Mouse (Mus musculus) layer of hippocampus, postnatal 36 days (tissue): ENCODE data around the gene Wdr89. TPM values are rescaled to one million over a fixed set of nuclear protein-coding genes. Genes with fewer than 3 reads are reported as not detected.

Experiments
- DNase-seq, 2 experiments: peaks; one replicate each; pipeline ENCODE4 v3.0.0; 2022
- total RNA-seq, 2 experiments: library from RNA; stranded (reverse); gene quantifications; 2 replicates each; pipeline ENCODE4 v1.2.3; 2021

Wdr89 gene
- total RNA-seq, 2 experiments from 2014 or later = 2.8 to 3.5 TPM

GRCm38 (mm10) chr12:75612711-75613110 is 56.6 kb downstream of the Wdr89 start:
- DNase-seq = peak in 1 of 2 experiments; percentile 16

GRCm38 (mm10) chr12:75599490-75599889 is 69.8 kb downstream of the Wdr89 start:
- DNase-seq = no peak

- no peak for DNase-seq
These were observed 70.3 kb downstream of the Wdr89 start for GRCm38 (mm10) chr12:75598988-75599387.

- no peak for DNase-seq
These were observed 71.6 kb downstream of the Wdr89 start for GRCm38 (mm10) chr12:75597707-75598106.

- DNase-seq = peak; percentile 98 to 99
These were observed 73.0 kb downstream of the Wdr89 start, which contains the start of gene Ppp2r5e for GRCm38 (mm10) chr12:75596154-75597002. Gene Ppp2r5e, minus strand, starts transcription at chr12:75596245.

- peak; percentile 48 to 53 for DNase-seq
These were observed 73.8 kb downstream of the Wdr89 start for GRCm38 (mm10) chr12:75595291-75596153.

- DNase-seq = no peak
These were observed 74.9 kb downstream of the Wdr89 start for GRCm38 (mm10) chr12:75594404-75594803.

- no peak for DNase-seq
These were observed 75.5 kb downstream of the Wdr89 start for GRCm38 (mm10) chr12:75593817-75594216.

GRCm38 (mm10) chr12:75587501-75587900 is 81.8 kb downstream of the Wdr89 start:
- DNase-seq = no peak

GRCm38 (mm10) chr12:75583776-75584175 is 85.6 kb downstream of the Wdr89 start:
- no peak for DNase-seq

Other genes starting within 250 kb of the Wdr89 start
- gene Ppp2r5e, start 73.3 kb downstream of the Wdr89 start, total RNA-seq = 10 to 100 TPM; 80.4 to 82.1 TPM
- gene Sgpp1, start 66.2 kb upstream of the Wdr89 start, total RNA-seq = 10 to 100 TPM; 31.0 to 34.2 TPM
- gene Syne2, start 148.6 kb upstream of the Wdr89 start, total RNA-seq = 10 to 100 TPM; 21.0 to 25.0 TPM